Mouse (Mus musculus): Measurements from ENCODE around the gene Sfrp2.

The Sfrp2 gene

GRCm38 (mm10) chr3:83771160-83771869 is 5.2 kb downstream of the Sfrp2 start:
- DNase-seq (ENCODE audit: low spot score in 2 of 2), result no peak

GRCm38 (mm10) chr3:83773281-83773680 is 7.2 kb downstream of the Sfrp2 start:
- no peak for DNase-seq (ENCODE audit: low spot score in 2 of 2)

GRCm38 (mm10) chr3:83775403-83775802 is 9.3 kb downstream of the Sfrp2 start:
- DNase-seq (ENCODE audit: low spot score in 2 of 2), result no peak

GRCm38 (mm10) chr3:83781460-83782222 is 15.5 kb downstream of the Sfrp2 start:
- no peak for DNase-seq (ENCODE audit: low spot score in 2 of 2)

- no peak for DNase-seq (ENCODE audit: low spot score in 2 of 2)
Observed at GRCm38 (mm10) chr3:83783716-83784469, 17.8 kb downstream of the Sfrp2 start.

GRCm38 (mm10) chr3:83784726-83785125 is 18.6 kb downstream of the Sfrp2 start:
- DNase-seq (ENCODE audit: low spot score in 2 of 2), result no peak

- DNase-seq (ENCODE audit: low spot score in 2 of 2), result no peak
Observed at GRCm38 (mm10) chr3:83787086-83787485, 21.0 kb downstream of the Sfrp2 start.

- DNase-seq (ENCODE audit: low spot score in 2 of 2), result no peak
Observed at GRCm38 (mm10) chr3:83787776-83788305, 21.7 kb downstream of the Sfrp2 start.

- peak in 1 of 2 experiments; percentile 29 for DNase-seq (ENCODE audit: low spot score in 2 of 2)
Observed at GRCm38 (mm10) chr3:83789651-83790451, 23.7 kb downstream of the Sfrp2 start.

GRCm38 (mm10) chr3:83791444-83791843 is 25.3 kb downstream of the Sfrp2 start:
- DNase-seq (ENCODE audit: low spot score in 2 of 2), result no peak

- DNase-seq (ENCODE audit: low spot score in 2 of 2), result peak in 1 of 2 experiments; percentile 40
Observed at GRCm38 (mm10) chr3:83797098-83797497, 31.0 kb downstream of the Sfrp2 start.

GRCm38 (mm10) chr3:83797828-83798227 is 31.7 kb downstream of the Sfrp2 start:
- DNase-seq (ENCODE audit: low spot score in 2 of 2), result peak; percentile 43 to 80

- no peak for DNase-seq (ENCODE audit: low spot score in 2 of 2)
Observed at GRCm38 (mm10) chr3:83799486-83799885, 33.4 kb downstream of the Sfrp2 start.

GRCm38 (mm10) chr3:83801649-83802155 is 35.6 kb downstream of the Sfrp2 start:
- DNase-seq (ENCODE audit: low spot score in 2 of 2), result no peak

- DNase-seq (ENCODE audit: low spot score in 2 of 2), result no peak
Observed at GRCm38 (mm10) chr3:83808483-83808882, 42.4 kb downstream of the Sfrp2 start.

- no peak for DNase-seq (ENCODE audit: low spot score in 2 of 2)
Observed at GRCm38 (mm10) chr3:83811987-83812386, 45.9 kb downstream of the Sfrp2 start.

GRCm38 (mm10) chr3:83812863-83813262 is 46.7 kb downstream of the Sfrp2 start:
- DNase-seq (ENCODE audit: low spot score in 2 of 2), result no peak

- DNase-seq (ENCODE audit: low spot score in 2 of 2), result no peak
Observed at GRCm38 (mm10) chr3:83816372-83816925, 50.3 kb downstream of the Sfrp2 start.

GRCm38 (mm10) chr3:83823774-83824173 is 57.7 kb downstream of the Sfrp2 start:
- no peak for DNase-seq (ENCODE audit: low spot score in 2 of 2)
